Mouse (Mus musculus) midbrain, embryonic 11.5 days (tissue): ENCODE results near the gene Tcf20. TPM values are rescaled to one million over a fixed set of nuclear protein-coding genes. Genes with fewer than 3 reads are reported as not detected.

Experiments used
- ATAC-seq: fragments of 200-750 bp; cut with Nextera tagmentation; 2 replicates; pipeline ENCODE4 v1.8.0; 2017; ENCODE audit warnings: moderate TSS enrichment, moderate library complexity; ENCODE audit not compliant: low FRiP score
- DNase-seq: peaks from one replicate; pipeline ENCODE4 v3.0.0; 2015; ENCODE audit warnings: low spot score; ENCODE audit errors: missing footprints
- H3K27ac ChIP-seq: fragments of 300-500 bp; sonication (generic); 2 replicates; pipeline ENCODE4 v1.5.1; 2014; ENCODE audit warnings: low read depth, low read length
- H3K27me3 ChIP-seq: fragments of 300-500 bp; sonication (generic); 2 replicates; pipeline ENCODE4 v1.6.1; 2014; ENCODE audit warnings: mild to moderate bottlenecking, low read length, moderate library complexity, mixed read lengths; ENCODE audit not compliant: control insufficient read depth, insufficient read depth
- H3K36me3 ChIP-seq: fragments of 300-500 bp; sonication (generic); 2 replicates; pipeline ENCODE4 v1.6.1; 2014; ENCODE audit warnings: mild to moderate bottlenecking, low read length, moderate library complexity, mixed read lengths; ENCODE audit not compliant: control insufficient read depth, insufficient read depth
- H3K4me1 ChIP-seq: fragments of 300-500 bp; sonication (generic); 2 replicates; pipeline ENCODE4 v1.6.1; 2014; ENCODE audit warnings: low read length; ENCODE audit not compliant: control insufficient read depth, insufficient read depth
- H3K4me2 ChIP-seq: fragments of 300-500 bp; sonication (generic); 2 replicates; pipeline ENCODE4 v1.6.1; 2014; ENCODE audit warnings: mild to moderate bottlenecking, moderate library complexity
- H3K4me3 ChIP-seq: fragments of 300-500 bp; sonication (generic); 2 replicates; pipeline ENCODE4 v1.5.1; 2014; ENCODE audit warnings: low read depth, low read length
- H3K9ac ChIP-seq: fragments of 300-500 bp; sonication (generic); 2 replicates; pipeline ENCODE4 v1.6.1; 2014; ENCODE audit warnings: low read length
- H3K9me3 ChIP-seq: fragments of 300-500 bp; sonication (generic); 2 replicates; pipeline ENCODE4 v1.6.1; 2016; ENCODE audit warnings: low read length; ENCODE audit not compliant: control insufficient read depth
- WGBS: fragments of 180-500 bp; shearing (Covaris S2); extraction: QIAGEN DNeasy Blood & Tissue Kit; methylation state at CpG from one replicate; pipeline ENCODE4 v1.1.7; 2014; 5-methylcytosine and 5-hydroxymethylcytosine counted together
- polyA plus RNA-seq: library from polyadenylated mRNA; unstranded; fragments of >200 nt; fragmentation: Nextera tagmentation; extraction: Ambion mirVana; gene quantifications from 2 replicates; pipeline ENCODE4 v1.2.1, GENCODE M21; 2014

The Tcf20 gene
- polyA plus RNA-seq, 1 experiment from 2014 or later: 13.5 TPM

DNA sequence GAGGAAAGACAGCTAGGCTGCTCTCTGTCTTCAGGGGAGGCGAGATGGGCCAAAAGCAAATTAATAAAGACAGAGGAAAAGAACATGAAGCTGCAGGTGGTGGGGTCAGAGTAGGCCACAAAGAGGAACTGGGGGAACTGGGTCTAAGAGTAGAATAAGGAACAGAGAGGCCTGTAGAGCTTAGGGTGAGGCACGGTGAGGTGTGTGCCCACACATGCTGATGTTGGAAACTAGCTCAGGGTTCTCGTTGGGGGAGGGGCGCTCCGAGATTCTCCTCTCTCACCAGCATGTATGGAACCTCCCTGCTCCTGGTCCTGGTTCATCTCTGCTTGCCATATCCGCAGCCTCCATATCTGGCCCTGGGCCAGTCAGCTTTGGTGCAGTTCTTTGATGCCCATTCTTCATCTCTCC, 11.1 kb upstream of the Tcf20 start:
- H3K9ac ChIP-seq: no peak overlapping the region
- no peak overlapping the region for H3K4me3 ChIP-seq
- no peaks in the 10 kb centered on the region for H3K9me3 ChIP-seq
- no peak overlapping the region for H3K4me2 ChIP-seq
- H3K27ac ChIP-seq: no peak overlapping the region
- H3K36me3 ChIP-seq: no peaks in the 10 kb centered on the region
- ATAC-seq (no peak), DNase-seq (no peak)
- 89% methylated on average over 6 of the region's 6 CpGs for WGBS
- H3K4me1 ChIP-seq: peaks cover 22% of the 10 kb centered on the region
- H3K27me3 ChIP-seq: no peaks in the 10 kb centered on the region; the same call in 1 of the 2 replicates

DNA sequence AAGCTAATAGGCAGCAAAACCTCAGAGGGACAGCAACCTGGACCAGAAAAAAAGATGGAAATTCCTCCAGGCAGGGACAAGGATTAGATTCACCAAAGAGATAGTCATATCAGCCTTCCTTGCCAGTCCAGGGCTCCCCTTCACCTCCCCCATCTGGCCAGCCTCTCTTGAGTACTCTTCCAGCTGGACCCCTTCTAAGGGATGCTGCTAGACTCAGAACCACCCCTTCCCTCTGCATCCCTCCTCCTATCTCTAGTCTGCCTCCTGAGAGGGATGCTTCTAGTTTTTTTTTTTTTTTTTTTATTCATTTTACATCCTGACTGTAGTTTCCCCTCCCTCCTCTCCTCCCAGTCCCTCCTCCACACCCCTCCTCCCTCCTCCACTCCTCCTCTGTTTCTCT, 8.8 kb upstream of the Tcf20 start:
- Histone ChIP-seq H3K9ac (no peak overlapping the region), H3K4me1 (peaks cover 5% of the 10 kb centered on the region; the same call in 1 of the 2 replicates), H3K4me2 (no peak overlapping the region), H3K27ac (no peak overlapping the region), H3K27me3 (no peaks in the 10 kb centered on the region; the same call in 1 of the 2 replicates), H3K9me3 (no peaks in the 10 kb centered on the region), H3K4me3 (no peak overlapping the region), H3K36me3 (no peaks in the 10 kb centered on the region)
- no peak for ATAC-seq
- no peak for DNase-seq

DNA sequence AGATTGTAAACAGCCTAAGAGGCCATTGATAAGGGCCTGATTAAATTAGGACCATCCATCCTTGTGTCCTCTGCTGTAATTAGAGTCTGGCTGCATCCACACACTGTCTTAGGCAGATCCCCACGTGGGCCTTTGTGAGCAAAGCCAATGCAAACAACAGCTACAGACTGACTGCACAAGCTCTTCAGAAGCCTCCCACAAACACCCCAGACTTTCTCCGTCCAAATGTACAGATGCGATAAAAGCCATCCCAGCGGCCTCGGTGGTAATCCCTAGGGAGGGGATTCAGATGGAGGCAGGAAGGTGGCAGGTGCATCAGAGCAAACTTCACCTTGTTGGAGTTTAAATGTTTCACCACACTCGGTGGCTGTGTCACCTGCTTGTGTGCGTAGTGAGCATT, 7.6 kb upstream of the Tcf20 start:
- H3K9me3 ChIP-seq: no peaks in the 10 kb centered on the region
- WGBS: 61% methylated on average over 7 of the region's 7 CpGs
- H3K27ac ChIP-seq: no peak overlapping the region
- H3K27me3 ChIP-seq: no peaks in the 10 kb centered on the region; the same call in none of the 2 replicates
- H3K4me2 ChIP-seq: no peak overlapping the region
- peaks cover 5% of the 10 kb centered on the region; the same call in 1 of the 2 replicates for H3K4me1 ChIP-seq
- no peak for ATAC-seq
- no peak for DNase-seq
- H3K9ac ChIP-seq: no peak overlapping the region
- no peak overlapping the region for H3K4me3 ChIP-seq
- no peaks in the 10 kb centered on the region for H3K36me3 ChIP-seq

DNA sequence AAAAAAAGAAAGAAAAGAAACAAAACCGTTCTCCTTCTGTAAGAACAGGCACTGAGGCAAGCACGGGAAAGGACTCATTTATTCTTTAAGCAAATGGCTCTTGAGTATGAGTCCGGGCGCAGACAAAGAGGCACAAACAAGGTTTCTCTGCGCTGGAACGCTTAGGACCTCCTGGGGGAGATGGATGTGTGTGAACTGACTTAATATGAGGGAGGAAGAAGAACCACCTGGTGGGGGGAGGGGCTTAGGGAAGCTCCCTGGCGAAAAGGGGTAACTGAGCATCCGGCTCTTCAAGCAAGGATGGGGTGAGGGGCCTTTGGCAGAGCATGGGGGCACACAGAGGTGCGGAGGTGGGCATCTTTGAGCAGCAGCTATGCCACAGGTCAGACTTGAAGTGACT, 5.2 kb upstream of the Tcf20 start:
- no peak for DNase-seq
- no peak overlapping the region for H3K4me2 ChIP-seq
- no peak overlapping the region for H3K9ac ChIP-seq
- no peaks in the 10 kb centered on the region for H3K36me3 ChIP-seq
- no peak overlapping the region for H3K4me3 ChIP-seq
- no peaks in the 10 kb centered on the region for H3K9me3 ChIP-seq
- peaks cover 4% of the 10 kb centered on the region; the same call in 1 of the 2 replicates for H3K27me3 ChIP-seq
- H3K4me1 ChIP-seq: peaks cover 12% of the 10 kb centered on the region
- 60% methylated on average over 9 of the region's 9 CpGs for WGBS
- ATAC-seq: no peak
- no peak overlapping the region for H3K27ac ChIP-seq

DNA sequence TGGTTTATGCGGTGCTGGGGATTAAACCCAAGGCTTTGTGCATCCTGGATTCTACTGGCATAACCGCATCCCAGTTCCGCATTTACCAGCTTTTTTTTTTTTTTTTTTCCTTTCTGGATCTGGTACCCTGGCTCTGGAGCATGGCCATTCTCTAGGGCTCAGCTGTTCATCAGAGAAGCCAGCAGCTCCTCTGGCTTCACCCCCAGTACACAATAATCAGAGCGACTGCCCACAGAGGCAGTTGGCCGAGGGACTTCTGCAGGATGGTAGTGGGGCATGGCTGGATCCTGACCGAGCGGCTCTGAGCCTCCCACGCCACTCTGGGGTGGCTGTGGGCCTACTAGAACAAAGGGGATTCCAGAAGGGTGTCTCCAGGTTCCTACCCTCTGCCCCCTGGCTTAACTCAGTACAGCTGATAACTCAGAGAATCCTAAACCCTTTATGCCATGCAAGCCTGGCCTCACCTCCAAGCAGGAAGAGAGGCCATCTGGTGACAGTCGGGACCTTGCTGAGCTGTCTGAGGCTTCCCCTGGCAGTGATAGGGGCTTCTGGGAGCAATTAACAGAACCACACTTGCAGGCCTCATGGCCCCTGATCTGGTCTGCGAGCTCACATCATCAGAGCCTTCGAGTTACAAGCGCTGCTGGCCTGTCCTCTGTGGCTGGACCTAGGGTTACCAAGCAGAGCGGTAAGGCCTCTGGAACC, 4.6 kb upstream of the Tcf20 start:
- H3K4me1 ChIP-seq: peaks cover 13% of the 10 kb centered on the region
- no peak overlapping the region; the same call in 1 of the 2 replicates for H3K27ac ChIP-seq
- no peak overlapping the region for H3K4me3 ChIP-seq
- ATAC-seq: no peak
- H3K36me3 ChIP-seq: no peaks in the 10 kb centered on the region
- no peak overlapping the region for H3K9ac ChIP-seq
- no peak for DNase-seq
- 68% methylated on average over 13 of the region's 13 CpGs for WGBS
- H3K27me3 ChIP-seq: peaks cover 6% of the 10 kb centered on the region; the same call in 1 of the 2 replicates
- H3K4me2 ChIP-seq: no peak overlapping the region
- H3K9me3 ChIP-seq: no peaks in the 10 kb centered on the region

DNA sequence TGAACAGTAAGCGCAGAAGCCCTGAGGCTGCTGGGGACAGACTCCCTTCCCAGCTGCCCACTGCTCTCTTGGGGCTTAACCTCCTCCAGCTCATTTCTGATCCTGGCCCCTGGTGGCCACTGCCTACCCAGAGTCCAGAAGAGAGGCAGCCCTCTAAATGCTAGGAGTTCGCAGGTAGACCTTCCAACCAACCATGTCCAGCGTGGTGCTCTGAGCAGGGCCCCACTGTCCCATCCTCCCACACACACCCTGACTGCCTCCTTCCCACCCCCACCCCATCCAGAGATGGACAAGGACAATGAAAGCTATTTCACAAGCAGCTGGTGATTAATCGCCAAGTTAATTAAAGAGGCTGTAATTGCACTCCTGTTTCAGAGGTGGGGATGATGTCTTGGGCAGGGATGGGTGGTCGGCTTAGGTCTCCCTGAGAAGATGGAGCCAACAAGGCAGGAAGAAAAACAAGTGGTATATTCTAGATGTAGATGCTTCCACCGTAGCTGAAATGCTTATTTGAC, 1.6 kb upstream of the Tcf20 start:
- Histone ChIP-seq H3K4me3 (no peak overlapping the region), H3K9ac (no peak overlapping the region), H3K9me3 (no peaks in the 10 kb centered on the region), H3K27me3 (peaks cover 19% of the 10 kb centered on the region), H3K4me1 (peaks cover 28% of the 10 kb centered on the region), H3K36me3 (no peaks in the 10 kb centered on the region), H3K27ac (no peak overlapping the region), H3K4me2 (no peak overlapping the region)
- DNase-seq (no peak), ATAC-seq (no peak)
- WGBS: 79% methylated on average over 6 of the region's 6 CpGs

DNA sequence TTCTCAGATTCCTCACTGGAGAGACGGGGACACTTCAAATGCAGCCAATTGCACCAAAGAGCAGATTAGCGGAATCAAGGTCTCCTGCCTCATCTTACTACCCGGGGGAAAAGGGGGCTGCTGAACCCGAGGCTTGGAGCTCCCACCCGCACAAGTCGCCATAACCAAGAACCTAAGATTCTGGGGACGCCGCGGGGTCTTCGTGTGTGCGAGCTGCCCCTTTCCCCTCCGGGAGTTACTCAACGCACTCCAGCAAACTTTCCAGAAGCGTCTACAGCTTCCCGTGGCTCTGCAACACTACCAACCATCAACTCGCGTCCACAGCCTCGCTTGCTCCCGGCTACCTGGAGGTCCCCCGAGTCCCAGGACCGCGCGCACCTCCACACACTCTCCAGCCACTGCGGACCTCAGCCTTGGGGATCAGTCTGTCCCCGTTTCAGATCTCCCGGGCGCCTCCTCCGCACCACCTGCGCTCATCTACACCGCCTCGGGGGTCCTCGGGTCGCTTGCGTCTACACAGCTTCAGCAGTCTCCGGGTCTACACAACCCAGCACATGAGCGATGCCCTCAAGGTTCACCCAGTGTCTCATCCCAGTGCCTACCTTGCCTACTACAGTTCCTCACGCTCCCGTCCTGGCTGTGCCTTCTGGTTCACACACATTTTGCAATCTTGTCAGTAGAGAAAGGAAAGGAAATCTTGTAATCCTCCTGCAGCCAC, 499 bp downstream of the Tcf20 start:
- DNase-seq (peak; percentile 97), ATAC-seq (peak; percentile 10; the same call in 1 of the 2 replicates)
- Histone ChIP-seq H3K27ac (no peak overlapping the region), H3K4me1 (peaks cover 43% of the 10 kb centered on the region), H3K36me3 (no peaks in the 10 kb centered on the region), H3K4me2 (peak overlapping the region; percentile 84), H3K27me3 (peaks cover 19% of the 10 kb centered on the region), H3K9ac (peak overlapping the region; percentile 53), H3K9me3 (no peaks in the 10 kb centered on the region), H3K4me3 (peak overlapping the region; percentile 45)
- under 1% methylated on average over 38 of the region's 38 CpGs for WGBS

DNA sequence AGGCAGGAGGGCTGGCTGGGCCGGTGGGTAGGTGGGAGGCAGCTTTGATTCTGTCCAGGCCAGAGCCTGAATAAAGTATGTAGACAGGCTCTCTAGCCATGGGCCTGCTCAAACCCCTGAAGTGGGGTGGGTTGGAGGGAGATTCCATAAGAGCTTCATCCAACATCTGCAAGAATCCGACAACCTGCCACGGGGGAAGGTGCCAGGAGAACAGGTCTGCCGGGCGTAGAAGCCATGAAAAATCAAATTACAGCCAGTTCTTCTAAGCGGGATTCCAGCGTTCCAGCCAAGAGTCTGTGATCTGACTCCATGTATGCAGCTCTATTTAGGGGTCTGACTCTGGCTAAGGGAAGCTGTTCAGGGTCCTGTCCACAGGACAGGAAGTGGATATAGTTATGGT, 3.1 kb downstream of the Tcf20 start:
- Histone ChIP-seq H3K4me3 (no peak overlapping the region), H3K27me3 (peaks cover 19% of the 10 kb centered on the region), H3K4me2 (no peak overlapping the region), H3K4me1 (peaks cover 52% of the 10 kb centered on the region), H3K27ac (peak overlapping the region; percentile 84; the same call in 1 of the 2 replicates), H3K36me3 (no peaks in the 10 kb centered on the region), H3K9me3 (no peaks in the 10 kb centered on the region), H3K9ac (no peak overlapping the region)
- 56% methylated on average over 7 of the region's 7 CpGs for WGBS
- DNase-seq (no peak), ATAC-seq (no peak)

DNA sequence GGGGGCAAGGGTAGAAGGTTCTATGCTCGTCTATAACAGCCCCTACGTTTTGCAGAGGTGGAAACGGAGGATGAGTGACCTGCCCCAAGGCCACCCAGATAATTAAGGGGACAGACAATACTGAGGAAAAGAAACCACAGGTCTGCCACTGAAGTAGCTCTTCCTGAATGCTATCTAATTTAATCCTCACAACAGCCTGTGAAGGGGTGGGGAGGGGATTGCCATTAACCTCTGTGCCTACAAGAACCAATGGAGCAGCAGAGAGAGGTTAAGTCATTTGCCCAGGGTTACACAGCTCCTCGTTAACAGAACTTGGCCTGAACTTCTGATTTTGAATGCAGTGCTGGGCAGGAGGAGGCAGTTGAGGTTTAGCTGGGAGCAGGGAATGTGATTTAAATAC, 3.6 kb downstream of the Tcf20 start:
- H3K4me3 ChIP-seq: no peak overlapping the region
- 8% methylated on average over 3 of the region's 4 CpGs for WGBS

More for the DNA sequence above, 3.6 kb downstream of the Tcf20 start:
- DNase-seq (no peak), ATAC-seq (peak; percentile 6; the same call in 1 of the 2 replicates)
- Histone ChIP-seq H3K36me3 (no peaks in the 10 kb centered on the region), H3K4me1 (peaks cover 52% of the 10 kb centered on the region), H3K27me3 (peaks cover 19% of the 10 kb centered on the region), H3K9ac (peak overlapping the region; percentile 46), H3K9me3 (no peaks in the 10 kb centered on the region), H3K27ac (peak overlapping the region; percentile 84), H3K4me2 (0 out of 2 replicates have a peak overlapping the region, but pooled peaks have one; percentile 13)
